Mouse (Mus musculus) CH12F3 (cell line): ENCODE measurements around the gene Bcl2.

Experiments used
- in situ Hi-C: fragments of 300-500 bp; cut with MboI; formaldehyde crosslinking; loops from 2 replicates; pipeline ENCODE4 v1.14.3; 2020; ENCODE audit warnings: low sequenced_read_pairs

Bcl2 gene

GRCm38 (mm10) chr1:106679800-106680515, 34.1 kb downstream of the Bcl2 start:
- in situ Hi-C loops = no loop called here

GRCm38 (mm10) chr1:106678060-106678478, 36.0 kb downstream of the Bcl2 start:
- in situ Hi-C loops = no loop called here

- in situ Hi-C loops = no loop called here
Measured at GRCm38 (mm10) chr1:106666140-106667088, 47.7 kb downstream of the Bcl2 start.

GRCm38 (mm10) chr1:106664978-106665377, 49.1 kb downstream of the Bcl2 start:
- in situ Hi-C loops = no loop called here

GRCm38 (mm10) chr1:106662486-106662885, 51.6 kb downstream of the Bcl2 start:
- in situ Hi-C loops = no loop called here

- in situ Hi-C loops = no loop called here
Measured at GRCm38 (mm10) chr1:106658293-106658847, 55.7 kb downstream of the Bcl2 start.

GRCm38 (mm10) chr1:106656207-106656738, 57.8 kb downstream of the Bcl2 start:
- in situ Hi-C loops = no loop called here

- in situ Hi-C loops = no loop called here
Measured at GRCm38 (mm10) chr1:106654254-106654653, 59.8 kb downstream of the Bcl2 start.

- in situ Hi-C loops = no loop called here
Measured at GRCm38 (mm10) chr1:106653441-106653860, 60.6 kb downstream of the Bcl2 start.

GRCm38 (mm10) chr1:106651211-106651610, 62.9 kb downstream of the Bcl2 start:
- in situ Hi-C loops = no loop called here

- in situ Hi-C loops = no loop called here
Measured at GRCm38 (mm10) chr1:106650427-106650826, 63.6 kb downstream of the Bcl2 start.

- in situ Hi-C loops = no loop called here
Measured at GRCm38 (mm10) chr1:106647336-106647735, 66.7 kb downstream of the Bcl2 start.

- in situ Hi-C loops = no loop called here
Measured at GRCm38 (mm10) chr1:106644566-106644965, 69.5 kb downstream of the Bcl2 start.

GRCm38 (mm10) chr1:106643527-106643926, 70.5 kb downstream of the Bcl2 start:
- in situ Hi-C loops = no loop called here

- in situ Hi-C loops = no loop called here
Measured at GRCm38 (mm10) chr1:106640577-106640976, 73.5 kb downstream of the Bcl2 start.

- in situ Hi-C loops = no loop called here
Measured at GRCm38 (mm10) chr1:106637705-106638104, 76.4 kb downstream of the Bcl2 start.

GRCm38 (mm10) chr1:106636714-106637113, 77.4 kb downstream of the Bcl2 start:
- in situ Hi-C loops = no loop called here

GRCm38 (mm10) chr1:106633207-106633606, 80.9 kb downstream of the Bcl2 start:
- in situ Hi-C loops = no loop called here

GRCm38 (mm10) chr1:106631869-106632463, 82.1 kb downstream of the Bcl2 start:
- in situ Hi-C loops = no loop called here

GRCm38 (mm10) chr1:106630973-106631372, 83.1 kb downstream of the Bcl2 start:
- in situ Hi-C loops = no loop called here
